Mouse (Mus musculus): Measurements from ENCODE around the gene Hmg20b.

DNA sequence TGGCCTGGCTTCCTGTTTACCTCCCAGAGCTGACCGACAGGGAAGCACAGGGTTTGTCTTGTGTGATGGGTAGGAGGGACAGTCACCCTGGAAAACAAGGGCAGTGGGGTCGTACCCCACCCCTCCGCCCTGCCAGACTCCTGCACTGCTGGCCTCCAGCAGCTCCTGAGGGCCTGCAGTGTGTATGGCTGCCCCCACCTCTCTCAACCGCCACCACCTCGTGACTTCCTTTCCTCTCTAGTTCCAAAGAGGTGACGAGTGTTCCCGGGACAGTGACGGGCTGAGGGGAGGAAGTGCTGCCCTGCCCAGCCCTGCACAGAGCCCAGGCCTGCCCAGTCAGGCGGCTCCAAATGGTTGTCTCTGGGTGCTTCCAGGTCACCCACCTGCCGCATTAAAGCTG is 52.4 kb downstream of the Hmg20b start:
- TF ChIP-seq CTCF (conservative IDR thresholded peaks at IDR 0.05; ENCODE audit: low read length) (no peak), NANOG (IDR thresholded peaks at IDR 0.05; ENCODE audit: borderline replicate concordance, low read length) (no peak), POU5F1 (IDR thresholded peaks at IDR 0.05; ENCODE audit: borderline replicate concordance, low read length) (no peak)

Data from E14TG2a.4 (cell line).